Mouse (Mus musculus): ENCODE results near the gene Pigg. TPM values are rescaled to one million over a fixed set of nuclear protein-coding genes. Genes with fewer than 3 reads are reported as not detected.
"Not testable (repeated sequence)": the region's sequence is repeated elsewhere in the genome, so short reads cannot be mapped to it uniquely, and the experiment has no call there.

Gene Pigg
- polyA plus RNA-seq (2017; shearing (Covaris generic)), result 1 to 10 TPM; 3.0 to 3.7 TPM

GRCm38 (mm10) chr5:108312224-108313064, at the start of gene Pigg:
TSS of gene Pigg (plus strand) at chr5:108312609.
- peak; percentile 94 for ATAC-seq

GRCm38 (mm10) chr5:108262722-108263121, 49.7 kb upstream of the Pigg start:
- ATAC-seq, result no peak

- not testable (repeated sequence) for ATAC-seq
Observed at GRCm38 (mm10) chr5:108263785-108264184, 48.6 kb upstream of the Pigg start.

DNA sequence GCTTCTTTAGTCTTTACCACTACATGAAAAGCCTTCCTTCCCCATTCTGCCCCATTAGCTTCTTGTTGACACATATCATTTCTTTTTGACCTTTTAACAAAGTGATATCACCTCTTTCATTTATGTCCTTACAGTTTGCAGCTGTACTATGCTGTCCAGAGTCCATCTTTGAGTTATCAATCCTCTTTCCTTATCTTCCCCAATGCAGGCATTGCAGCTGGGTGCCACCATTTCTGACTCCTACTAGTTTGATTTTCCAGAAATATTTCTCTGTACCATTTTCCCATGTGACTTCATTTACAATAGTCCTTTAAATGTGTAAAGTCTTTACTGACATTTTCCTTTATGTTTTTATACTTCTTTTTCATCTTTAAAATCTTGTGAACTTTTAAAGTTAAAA, 45.4 kb upstream of the Pigg start:
- ATAC-seq, result no peak

- ATAC-seq, result peak; percentile 88
Observed at GRCm38 (mm10) chr5:108268127-108269062, 44.0 kb upstream of the Pigg start, which contains the start of gene Dr1. TSS of gene Dr1 (plus strand) at chr5:108268897.

- peak; percentile 8 for ATAC-seq
Observed at GRCm38 (mm10) chr5:108269063-108269810, 43.2 kb upstream of the Pigg start.

DNA sequence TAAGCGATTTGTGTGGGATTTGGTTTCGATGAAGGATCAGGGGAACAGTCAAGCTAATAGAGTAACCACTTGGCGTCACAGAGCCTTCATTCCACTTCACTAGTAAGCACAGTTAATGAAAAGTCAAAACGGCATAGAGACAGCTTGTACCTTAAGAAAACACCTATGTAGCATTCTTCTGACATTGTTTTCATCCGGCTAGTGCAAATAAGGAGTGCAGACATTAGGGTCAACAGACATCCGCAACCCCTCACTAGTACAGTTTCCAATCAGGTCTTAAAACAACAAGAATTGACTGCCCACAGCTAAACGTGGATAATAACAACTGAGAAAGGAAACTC, 42.6 kb upstream of the Pigg start:
- ATAC-seq, result no peak

DNA sequence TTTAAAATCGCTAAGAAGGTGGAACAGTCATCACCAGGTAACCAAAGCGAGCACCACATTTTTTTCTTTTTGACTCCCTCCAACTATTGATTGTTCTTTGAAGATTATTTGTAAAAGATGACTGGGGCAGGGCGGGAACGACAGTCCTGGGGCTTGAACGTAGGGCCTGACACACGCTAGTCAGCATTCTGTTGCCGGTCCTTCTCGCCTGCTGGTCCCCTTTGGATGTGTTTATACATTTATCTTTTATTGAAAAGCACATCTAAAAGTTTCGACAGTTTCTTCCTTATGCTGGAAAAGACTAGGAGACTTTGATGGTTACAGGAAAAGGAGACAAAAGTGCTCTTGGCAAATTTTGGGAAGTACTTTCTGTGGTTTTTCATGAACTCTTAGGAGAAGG, 42.0 kb upstream of the Pigg start:
- no peak for ATAC-seq

DNA sequence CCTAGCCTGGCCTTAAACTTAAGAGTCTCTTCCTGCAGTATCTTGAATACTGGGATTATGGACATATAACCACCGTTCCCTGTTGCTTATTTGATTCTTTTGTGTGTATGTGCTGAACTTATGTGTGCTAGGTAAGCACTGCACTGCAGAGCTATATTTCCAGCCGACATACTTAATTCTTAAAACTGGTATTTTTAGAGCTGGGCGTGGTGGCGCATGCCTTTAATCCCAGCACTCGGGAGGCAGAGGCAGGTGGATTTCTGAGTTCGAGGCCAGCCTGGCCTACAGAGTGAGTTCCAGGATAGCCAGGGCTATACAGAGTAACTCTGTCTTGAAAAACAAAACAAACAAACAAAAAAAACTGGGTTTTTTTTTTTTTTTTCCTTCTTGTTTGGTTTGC, 41.1 kb upstream of the Pigg start:
- ATAC-seq, result not testable (repeated sequence)

GRCm38 (mm10) chr5:108286957-108287356, 25.5 kb upstream of the Pigg start:
- no peak for ATAC-seq

DNA sequence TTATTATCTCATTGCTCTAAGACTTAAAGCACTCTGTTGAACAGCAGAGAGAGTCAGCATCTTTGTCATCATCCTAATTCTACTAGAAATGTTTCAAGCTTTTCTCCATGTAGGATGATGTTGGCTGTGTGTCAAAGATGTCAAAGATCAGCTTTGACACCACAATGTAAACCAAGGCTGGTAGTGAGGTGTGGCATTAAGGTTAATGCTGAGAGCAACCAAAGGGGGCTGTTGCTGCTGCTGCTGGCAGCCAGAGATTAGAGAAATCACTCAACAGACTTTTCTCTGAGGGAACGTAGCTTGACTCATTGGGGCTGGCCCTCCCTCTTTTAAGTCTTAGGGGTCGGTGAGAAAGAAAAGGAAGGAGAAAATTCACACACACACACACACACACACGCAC, 10.8 kb upstream of the Pigg start:
- ATAC-seq, result no peak

DNA sequence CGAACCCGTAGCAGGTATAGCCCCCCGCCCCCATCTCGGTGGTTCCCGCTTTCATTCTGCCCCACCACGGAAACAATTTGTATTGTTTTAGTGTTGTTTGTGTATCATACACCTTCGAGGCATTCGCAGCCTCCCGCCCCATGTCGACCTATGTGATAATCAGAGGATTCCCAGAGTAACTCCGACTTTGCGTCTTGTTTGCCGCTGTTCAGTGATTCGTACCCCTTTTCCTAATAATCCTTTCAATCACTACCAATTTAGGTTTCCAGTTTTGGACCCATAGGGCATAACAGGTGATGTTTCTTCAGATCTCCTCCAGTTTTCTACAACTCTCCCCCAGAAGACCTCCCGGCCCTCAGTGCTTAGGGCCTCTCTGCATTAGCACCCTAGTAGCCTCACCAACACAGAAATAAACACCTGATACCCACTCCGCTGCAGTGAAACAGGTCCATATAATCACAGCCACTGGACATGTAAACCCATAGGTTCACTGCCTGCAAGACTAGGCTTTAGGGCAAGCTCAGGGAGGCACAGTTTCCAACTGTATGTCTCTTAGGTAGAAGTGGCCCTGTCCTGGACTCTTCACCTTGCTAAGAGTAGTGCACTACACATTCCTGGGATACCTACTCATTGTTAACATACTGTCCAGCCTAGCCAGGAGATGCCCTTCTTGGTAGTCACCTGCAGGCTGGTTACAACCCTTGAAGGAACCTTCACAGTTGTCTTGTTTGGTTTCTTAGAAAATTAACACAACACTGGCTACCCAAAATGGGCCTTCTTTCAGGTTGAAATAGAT, 854 bp downstream of the Pigg start:
- ATAC-seq, result no peak

DNA sequence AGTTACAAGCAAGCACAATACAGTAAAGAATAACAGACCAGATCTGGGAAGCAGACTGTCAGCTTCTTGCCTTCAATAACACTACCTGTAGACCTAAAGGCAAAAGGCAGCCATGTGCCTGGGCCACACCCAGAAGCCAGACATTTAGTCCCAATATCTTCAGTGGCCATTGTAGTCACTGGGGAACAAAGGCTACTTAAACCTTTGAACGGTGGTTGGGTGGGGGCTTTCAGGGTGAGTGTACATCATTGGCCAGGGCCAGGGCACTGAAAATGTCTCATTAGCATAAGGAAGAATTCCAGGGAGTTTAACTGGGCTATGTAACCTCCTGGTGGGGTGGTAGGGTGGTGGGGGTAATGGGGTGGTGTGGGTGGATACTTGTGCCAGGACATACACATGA, 18.6 kb downstream of the Pigg start:
- ATAC-seq, result no peak

- ATAC-seq, result no peak
Observed at GRCm38 (mm10) chr5:108337385-108337784, 25.0 kb downstream of the Pigg start.

GRCm38 (mm10) chr5:108338049-108338448, 25.6 kb downstream of the Pigg start:
- no peak for ATAC-seq

DNA sequence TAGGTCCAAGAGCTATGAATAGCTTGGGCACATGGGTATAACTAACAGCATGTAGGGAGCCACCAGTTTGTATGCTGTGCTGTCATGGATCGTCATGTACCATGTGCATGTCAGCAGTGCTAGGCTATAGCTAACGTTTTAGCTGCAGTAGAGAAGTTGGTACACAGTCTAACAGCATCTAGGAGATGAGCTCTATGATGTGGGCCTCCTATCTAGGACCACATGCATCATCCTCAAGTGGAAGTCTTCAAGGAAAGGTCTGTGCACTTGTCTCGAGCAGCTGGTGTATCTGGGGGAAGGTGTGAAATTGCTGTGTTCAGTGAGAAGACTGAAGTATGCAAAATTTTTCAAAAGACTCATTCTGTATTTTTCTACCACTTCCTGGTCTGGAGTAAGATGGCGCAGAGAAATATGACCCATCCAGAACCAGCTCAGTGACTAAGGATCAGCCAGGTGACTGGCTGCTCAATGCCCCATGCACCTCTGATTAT, 31.3 kb downstream of the Pigg start:
- no peak for ATAC-seq

DNA sequence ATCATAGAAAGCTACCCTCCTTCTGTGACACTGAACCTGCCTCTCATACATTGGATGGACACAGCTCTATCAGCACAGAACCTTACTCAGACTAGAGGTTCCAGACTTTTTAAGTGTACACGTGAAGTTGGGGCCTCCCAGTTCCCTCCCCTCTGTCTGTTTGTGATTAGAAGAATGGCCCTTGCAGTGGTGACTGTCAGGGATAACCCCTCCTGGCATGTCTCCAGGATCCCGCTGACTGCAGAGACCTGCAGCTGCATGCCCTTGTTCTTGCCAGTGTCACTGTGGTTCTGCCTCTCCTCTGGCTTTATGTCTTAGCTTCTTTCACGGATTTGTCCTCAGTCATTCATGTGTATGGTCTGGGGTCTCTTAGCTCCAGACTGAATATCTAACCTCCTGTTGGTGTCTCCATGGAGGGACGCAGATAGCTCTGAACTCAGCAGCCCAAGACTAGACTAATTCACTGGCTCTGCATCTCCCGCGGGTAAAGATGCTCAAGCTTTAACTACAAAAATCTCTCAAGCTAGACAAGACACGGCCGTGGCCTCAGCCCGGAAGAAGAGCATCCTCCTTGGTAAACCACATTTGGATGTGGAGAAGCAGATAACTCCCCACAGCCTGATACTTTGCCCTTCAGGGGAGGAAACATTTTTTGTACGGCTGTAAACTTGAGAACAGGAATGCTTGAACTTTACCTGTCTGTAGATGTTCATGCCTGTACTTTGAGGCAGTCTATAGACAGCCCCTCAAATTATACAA, 33.1 kb downstream of the Pigg start:
- no peak for ATAC-seq

DNA sequence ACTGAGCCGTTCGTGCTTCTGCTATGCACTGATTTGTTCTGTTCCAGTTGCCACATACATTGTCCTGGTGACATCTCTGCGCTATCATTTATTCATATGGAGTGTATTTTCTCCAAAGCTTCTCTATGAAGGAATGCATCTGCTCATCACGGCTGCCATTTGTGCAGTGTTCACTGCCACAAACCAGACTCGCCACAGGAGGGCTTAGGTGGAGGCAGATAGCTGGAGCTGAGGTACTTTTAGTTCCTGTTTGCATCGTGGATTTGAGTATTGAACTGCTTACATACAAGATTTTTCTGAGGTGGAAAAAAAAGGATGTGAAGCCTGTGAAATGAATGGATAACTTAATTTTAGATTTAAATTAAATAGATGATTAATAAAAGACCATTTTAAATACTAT, 35.4 kb downstream of the Pigg start:
- no peak for ATAC-seq

DNA sequence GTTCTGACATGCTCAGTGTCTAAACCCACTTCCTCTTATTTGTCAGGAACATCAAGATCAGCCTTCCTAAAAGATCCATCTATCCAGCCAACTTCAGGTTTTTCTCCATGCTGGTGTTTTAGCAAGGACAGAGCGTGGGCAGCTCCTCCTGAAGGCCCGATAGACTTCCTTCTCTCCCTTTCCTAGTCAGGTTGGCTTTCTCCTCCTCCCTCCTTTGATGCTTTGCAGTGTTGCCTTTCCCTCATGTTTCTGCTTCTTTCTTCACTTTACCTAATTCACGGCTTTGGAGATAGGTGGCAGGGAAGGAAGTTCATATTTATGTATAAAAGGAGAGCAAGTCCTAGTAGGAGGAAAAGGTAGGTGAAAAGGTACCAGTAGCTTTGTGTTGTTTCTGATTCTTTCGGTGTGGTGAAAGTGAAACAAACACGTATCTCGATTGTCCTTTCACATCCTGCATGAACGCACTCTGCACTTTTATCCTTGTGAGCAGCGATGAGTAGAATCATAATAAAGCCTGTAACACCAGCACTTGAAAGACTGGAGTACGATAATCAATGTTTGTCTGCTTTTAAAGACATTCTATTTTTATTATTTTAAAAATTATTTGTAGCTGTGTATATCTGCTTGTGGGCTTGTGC, 37.2 kb downstream of the Pigg start:
- ATAC-seq, result peak; percentile 60

DNA sequence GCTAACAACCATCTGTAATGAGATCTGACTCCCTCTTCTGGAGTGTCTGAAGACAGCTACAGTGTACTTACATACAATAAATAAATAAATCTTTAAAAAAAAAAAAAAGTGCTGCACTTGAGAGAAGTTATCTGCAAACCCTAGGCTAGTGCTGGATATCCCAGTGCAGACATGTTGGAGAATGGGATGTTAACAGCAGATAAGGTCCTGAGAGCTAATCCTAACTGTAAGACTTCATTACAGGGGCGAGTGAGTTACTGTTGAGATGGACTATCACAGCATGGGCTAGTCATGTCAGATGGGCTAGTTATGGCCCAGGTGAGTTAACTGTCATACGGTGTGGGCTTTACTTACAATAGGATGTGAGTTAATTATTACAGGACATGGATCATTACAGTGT, 41.6 kb downstream of the Pigg start:
- ATAC-seq, result no peak

- no peak for ATAC-seq
Observed at GRCm38 (mm10) chr5:108357862-108358261, 45.5 kb downstream of the Pigg start.
